Mouse (Mus musculus) heart, postnatal 0 days (tissue): ENCODE results near the gene Nepn. TPM values are rescaled to one million over a fixed set of nuclear protein-coding genes. Genes with fewer than 3 reads are reported as not detected.
"Not testable (repeated sequence)": the region's sequence is repeated elsewhere in the genome, so short reads cannot be mapped to it uniquely, and the experiment has no call there.

Experiments
- ATAC-seq: fragments of 200-750 bp; cut with Nextera tagmentation; 2 replicates; pipeline ENCODE4 v1.8.0; 2017; ENCODE audit warnings: low read depth, moderate number of reproducible peaks, moderate library complexity; ENCODE audit not compliant: insufficient read depth
- DNase-seq: peaks from one replicate; pipeline ENCODE4 v3.0.0-alpha.2; 2016; ENCODE audit warnings: low spot score
- H3K27ac ChIP-seq: fragments of 300-500 bp; sonication (generic); 2 replicates; pipeline ENCODE4 v1.5.1; 2014; ENCODE audit warnings: low read depth, mild to moderate bottlenecking
- H3K27me3 ChIP-seq: fragments of 300-500 bp; sonication (generic); 2 replicates; pipeline ENCODE4 v1.6.1; 2014; ENCODE audit warnings: low read length, mixed read lengths; ENCODE audit not compliant: control insufficient read depth, insufficient read depth
- H3K36me3 ChIP-seq: fragments of 300-500 bp; sonication (generic); replicated peaks from 2 replicates; pipeline ENCODE4 v1.6.1; 2014; ENCODE audit warnings: low read length, mixed read lengths; ENCODE audit not compliant: control insufficient read depth, insufficient read depth
- H3K4me1 ChIP-seq: fragments of 300-500 bp; sonication (generic); 2 replicates; pipeline ENCODE4 v1.6.1; 2014; ENCODE audit warnings: antibody characterized with exemption; ENCODE audit not compliant: control insufficient read depth, insufficient read depth
- H3K4me2 ChIP-seq: fragments of 300-500 bp; sonication (generic); 2 replicates; pipeline ENCODE4 v1.6.1; 2014; ENCODE audit warnings: low read depth, mild to moderate bottlenecking, low read length, moderate library complexity
- H3K4me3 ChIP-seq: fragments of 300-500 bp; sonication (generic); 2 replicates; pipeline ENCODE4 v1.5.1; 2014; ENCODE audit warnings: low read depth, low read length
- H3K9ac ChIP-seq: fragments of 300-500 bp; sonication (generic); replicated peaks from 2 replicates; pipeline ENCODE4 v1.6.1; 2014; ENCODE audit warnings: low read depth, low read length, mixed read lengths
- H3K9me3 ChIP-seq: fragments of 300-500 bp; sonication (generic); replicated peaks from 2 replicates; pipeline ENCODE4 v1.6.1; 2016; ENCODE audit warnings: low read length; ENCODE audit not compliant: control insufficient read depth
- CTCF ChIP-seq: IDR thresholded peaks from 2 replicates; pipeline ENCODE4 v1.5.1; 2016; ENCODE audit warnings: antibody characterized with exemption, control low read depth, low read depth
- EP300 ChIP-seq: IDR thresholded peaks from 2 replicates; pipeline ENCODE4 v1.6.1; 2016; ENCODE audit warnings: antibody characterized with exemption, low read depth
- WGBS: fragments of 180-500 bp; shearing (Covaris S2); extraction: QIAGEN DNeasy Blood & Tissue Kit; methylation state at CpG from one replicate; pipeline ENCODE4 v1.1.7; 2014; 5-methylcytosine and 5-hydroxymethylcytosine counted together
- polyA plus RNA-seq: library from polyadenylated mRNA; unstranded; fragments of >200 nt; fragmentation: Nextera tagmentation; extraction: Ambion mirVana; gene quantifications from 2 replicates; pipeline ENCODE4 v1.2.1, GENCODE M21; 2015
- total RNA-seq: library from RNA; depleted of rRNA; stranded (reverse); fragments of >200 nt; gene quantifications from 2 replicates; pipeline ENCODE4 v1.2.3, GENCODE M21; 2014; ENCODE audit warnings: low replicate concordance; rRNA removed

Gene Nepn
- total RNA-seq, result not detected in 2 replicates
- polyA plus RNA-seq, result 0.10 TPM in 1 of 2 replicates, not detected in the other

- Histone ChIP-seq H3K27me3 (no peaks in the 10 kb centered on the region), H3K4me1 (no peaks in the 10 kb centered on the region), H3K4me2 (no peak within 1 kb of the TSS), H3K36me3 (no peaks in the 10 kb centered on the region), H3K9me3 (no peaks in the 10 kb centered on the region), H3K9ac (no peak within 1 kb of the TSS), H3K27ac (peak within 1 kb of the TSS; percentile 73), H3K4me3 (no peak within 1 kb of the TSS)
- TF ChIP-seq EP300, result no peak
- no peak for TF ChIP-seq CTCF
- DNase-seq (no peak), ATAC-seq (no peak)
- WGBS, result 56% methylated on average over 5 of the region's 5 CpGs
Measured at GRCm38 (mm10) chr10:52388922-52389430, at the start of gene Nepn. Gene Nepn, plus strand, starts transcription at chr10:52388972.

DNA sequence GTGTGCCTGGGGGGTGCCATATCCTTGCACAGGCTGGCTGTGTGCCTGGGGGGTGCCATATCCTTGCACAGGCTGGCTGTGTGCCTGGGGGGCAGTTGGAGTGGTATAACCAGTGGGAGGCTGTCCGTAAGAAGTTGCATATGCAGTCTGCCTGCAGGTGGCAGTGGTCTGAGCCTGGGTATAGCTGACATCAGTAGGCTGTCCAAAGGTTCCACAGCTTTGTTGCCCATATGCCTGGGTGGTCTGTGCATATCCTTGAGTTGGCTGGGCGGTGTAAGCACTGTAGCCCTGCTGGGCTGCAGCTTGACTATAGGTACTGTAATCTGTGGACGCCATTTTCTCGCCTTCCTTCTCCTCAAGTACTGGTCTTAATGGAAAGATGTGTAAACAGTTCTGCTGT, 45.4 kb upstream of the Nepn start:
- not testable (repeated sequence) for ATAC-seq, H3K4me3 ChIP-seq, H3K9ac ChIP-seq, H3K9me3 ChIP-seq, H3K27me3 ChIP-seq, DNase-seq, H3K27ac ChIP-seq, H3K4me2 ChIP-seq, H3K4me1 ChIP-seq
- TF ChIP-seq CTCF, result peak; percentile 13; the same call in 1 of the 2 replicates
- peaks cover 52% of the 10 kb centered on the region for H3K36me3 ChIP-seq
- WGBS, result 96% methylated on average over 4 of the region's 4 CpGs

- TF ChIP-seq CTCF (no peak), EP300 (no peak)
- no peak overlapping the region for H3K27ac ChIP-seq
- H3K27me3 ChIP-seq, result no peaks in the 10 kb centered on the region
- DNase-seq, result no peak
- H3K36me3 ChIP-seq, result peaks cover 50% of the 10 kb centered on the region
- H3K9me3 ChIP-seq, result no peaks in the 10 kb centered on the region
- no peak overlapping the region for H3K4me3 ChIP-seq
- 81% methylated on average over 9 of the region's 9 CpGs for WGBS
- no peak for ATAC-seq
- H3K9ac ChIP-seq, result no peak overlapping the region
- no peaks in the 10 kb centered on the region for H3K4me1 ChIP-seq
- H3K4me2 ChIP-seq, result no peak overlapping the region
Measured at GRCm38 (mm10) chr10:52353184-52353583, 35.6 kb upstream of the Nepn start.

GRCm38 (mm10) chr10:52358467-52358866, 30.3 kb upstream of the Nepn start, which contains the start of gene Gm26741:
Gene Gm26741, plus strand, starts transcription at chr10:52358767.
- ATAC-seq (no peak), DNase-seq (no peak)
- Histone ChIP-seq H3K9ac (no peak within 1 kb of the TSS), H3K4me2 (no peak within 1 kb of the TSS), H3K4me3 (no peak within 1 kb of the TSS), H3K36me3 (peaks cover 14% of the 10 kb centered on the region), H3K27ac (no peak within 1 kb of the TSS), H3K9me3 (no peaks in the 10 kb centered on the region), H3K4me1 (no peaks in the 10 kb centered on the region), H3K27me3 (no peaks in the 10 kb centered on the region)
- WGBS, result 83% methylated on average over 2 of the region's 2 CpGs
- no peak for TF ChIP-seq EP300
- no peak for TF ChIP-seq CTCF

DNA sequence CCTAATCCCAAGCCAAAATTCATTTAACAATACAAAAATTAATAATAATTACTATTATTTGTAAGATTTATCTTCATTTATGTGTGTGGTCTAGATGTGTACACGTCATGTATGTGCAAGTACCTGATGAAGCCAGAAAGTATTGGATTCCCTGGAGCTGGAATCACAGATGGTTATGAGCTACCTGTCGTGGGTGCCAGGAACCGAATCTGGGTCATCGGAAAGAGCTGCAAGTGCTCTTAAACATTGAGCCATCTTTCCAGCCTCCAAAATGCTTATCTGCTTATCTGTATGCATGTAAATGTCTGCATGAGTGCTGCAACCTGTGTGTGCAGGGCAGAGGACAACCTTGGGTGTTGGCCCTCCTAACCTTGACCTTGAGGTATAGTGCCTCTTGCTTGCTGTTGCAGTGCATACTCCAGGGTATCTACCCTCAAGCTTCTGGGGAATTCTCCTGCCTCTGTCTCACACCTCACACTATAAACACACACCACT, 28.5 kb upstream of the Nepn start:
- ATAC-seq, result no peak
- H3K4me1 ChIP-seq, result no peaks in the 10 kb centered on the region
- H3K9me3 ChIP-seq, result no peaks in the 10 kb centered on the region
- H3K4me3 ChIP-seq, result no peak overlapping the region
- H3K27me3 ChIP-seq, result no peaks in the 10 kb centered on the region
- H3K36me3 ChIP-seq, result peaks cover 8% of the 10 kb centered on the region
- H3K27ac ChIP-seq, result no peak overlapping the region
- no peak for DNase-seq
- no peak overlapping the region for H3K9ac ChIP-seq
- 94% methylated on average over 4 of the region's 4 CpGs for WGBS
- no peak for TF ChIP-seq EP300
- no peak for TF ChIP-seq CTCF
- H3K4me2 ChIP-seq, result no peak overlapping the region
